Mouse (Mus musculus): ENCODE results near the gene Mfsd6. TPM values are rescaled to one million over a fixed set of nuclear protein-coding genes. Genes with fewer than 3 reads are reported as not detected.

The Mfsd6 gene
- total and polyA plus RNA-seq, 3 experiments = 10.3 to 20.1 (median 18.9) TPM

DNA sequence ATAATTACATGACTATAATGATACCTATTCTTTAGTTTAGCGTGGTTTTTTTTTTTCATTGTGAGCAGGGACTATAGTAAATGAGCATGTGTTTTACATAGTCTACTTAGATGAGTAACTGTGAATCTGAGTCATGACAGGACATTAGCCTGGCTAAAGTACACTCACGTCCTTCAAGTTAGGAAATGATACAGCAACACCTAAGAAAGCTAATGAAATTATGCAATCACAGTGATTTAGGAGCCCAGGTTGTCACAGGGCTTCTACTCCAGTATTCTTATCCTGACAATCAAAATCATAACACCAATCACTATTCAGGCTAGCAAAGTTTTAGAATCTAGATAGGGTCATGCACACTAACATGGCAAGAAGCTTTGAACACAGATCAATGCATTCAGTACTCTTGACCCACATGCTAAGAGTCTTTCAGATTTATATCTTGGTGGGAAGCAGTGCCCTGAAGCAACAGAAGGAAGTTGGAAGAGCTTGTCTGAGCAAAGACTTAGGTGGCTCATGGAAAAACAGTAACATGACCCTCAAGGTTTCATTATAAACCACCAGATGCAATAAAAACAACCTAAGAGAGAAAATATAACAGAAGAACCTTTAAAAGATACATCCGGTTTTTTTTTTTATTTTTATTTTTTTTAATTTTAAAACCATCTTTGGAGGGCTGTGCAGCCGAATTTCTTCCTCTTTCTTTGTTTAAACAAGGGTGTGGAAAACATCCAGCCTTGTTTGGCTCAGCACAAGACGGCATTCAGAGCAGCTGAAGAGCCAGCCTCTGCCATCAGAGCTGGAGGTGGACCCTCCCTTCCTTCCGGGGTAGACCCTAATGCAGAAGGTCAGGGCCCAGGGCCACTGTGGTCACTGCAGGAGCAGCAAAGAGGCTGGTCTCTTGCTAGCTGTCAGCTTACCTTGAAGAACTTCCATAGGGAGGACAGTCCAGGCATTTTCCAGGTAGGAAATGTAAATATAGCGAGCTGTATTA is 51.4 kb downstream of the Mfsd6 start:
- Histone ChIP-seq H3K27me3 (ENCODE audit: control insufficient read depth, insufficient read depth, low read length) (no peaks in the 10 kb centered on the region), H3K36me3 (ENCODE audit: control insufficient read depth, insufficient read depth, low read length) (peaks cover 7% of the 10 kb centered on the region), H3K4me1 (ENCODE audit: control insufficient read depth, insufficient read depth, low read length) (peaks cover 15% of the 10 kb centered on the region), H3K27ac (peak overlapping the region; percentile 75), H3K4me3 (peak overlapping the region; percentile 16; the same call in 1 of the 2 replicates), H3K9ac (ENCODE audit: low read depth, low read length) (no peak overlapping the region), H3K79me2 (replicated peaks; ENCODE audit: control insufficient read depth, insufficient read depth, low read length) (no peaks in the 10 kb centered on the region; the same call in 1 of the 2 replicates)
- 40% methylated on average over 7 of the region's 7 CpGs for WGBS
- peak; percentile 37 to 50 for DNase-seq
- intact Hi-C loops (cut with DNase I) = loop anchor here (2.0 kb wide), 1 partner anchor 51 kb away; the partner anchor contains the start of gene Mfsd6
- TF ChIP-seq EP300 (IDR thresholded peaks at IDR 0.05; ENCODE audit: insufficient read depth, low read depth, low read length) (0 out of 2 replicates have a peak, but pooled peaks have one; percentile 22), CTCF (IDR thresholded peaks at IDR 0.05) (no peak), POLR2A (IDR thresholded peaks at IDR 0.05; ENCODE audit: insufficient read depth, low read depth, low read length) (no peak)

DNA sequence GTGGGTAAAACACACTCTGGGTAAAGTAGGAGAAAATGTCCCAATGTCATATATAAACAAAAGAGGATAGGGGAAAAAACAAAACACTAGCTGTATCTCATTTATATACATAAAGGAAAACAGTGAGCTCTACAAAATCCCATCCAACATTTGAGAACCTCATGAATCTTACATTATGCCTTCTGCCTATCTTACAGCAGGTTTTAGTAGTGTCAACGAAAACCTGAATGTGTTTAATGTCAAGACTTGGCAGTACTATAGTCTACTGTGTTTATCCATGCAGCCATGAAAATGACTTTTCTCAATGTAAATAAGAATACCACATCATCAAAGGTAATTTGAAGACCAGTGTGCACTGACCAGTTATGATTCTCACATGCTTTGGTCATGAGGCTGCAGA is 57.3 kb downstream of the Mfsd6 start:
- Histone ChIP-seq H3K27me3 (ENCODE audit: control insufficient read depth, insufficient read depth, low read length) (no peaks in the 10 kb centered on the region), H3K4me1 (ENCODE audit: control insufficient read depth, insufficient read depth, low read length) (no peaks in the 10 kb centered on the region), H3K36me3 (ENCODE audit: control insufficient read depth, insufficient read depth, low read length) (no peaks in the 10 kb centered on the region), H3K4me3 (no peak overlapping the region), H3K79me2 (replicated peaks; ENCODE audit: control insufficient read depth, insufficient read depth, low read length) (no peaks in the 10 kb centered on the region), H3K27ac (no peak overlapping the region), H3K9ac (ENCODE audit: low read depth, low read length) (no peak overlapping the region)
- TF ChIP-seq POLR2A (IDR thresholded peaks at IDR 0.05; ENCODE audit: insufficient read depth, low read depth, low read length) = no peak
- no peak for TF ChIP-seq EP300 (IDR thresholded peaks at IDR 0.05; ENCODE audit: insufficient read depth, low read depth, low read length)
- TF ChIP-seq CTCF (IDR thresholded peaks at IDR 0.05) = no peak
- no peak for DNase-seq
- 98% methylated on average over 1 of the region's 1 CpGs for WGBS
- intact Hi-C loops (cut with DNase I) = no loop called here

DNA sequence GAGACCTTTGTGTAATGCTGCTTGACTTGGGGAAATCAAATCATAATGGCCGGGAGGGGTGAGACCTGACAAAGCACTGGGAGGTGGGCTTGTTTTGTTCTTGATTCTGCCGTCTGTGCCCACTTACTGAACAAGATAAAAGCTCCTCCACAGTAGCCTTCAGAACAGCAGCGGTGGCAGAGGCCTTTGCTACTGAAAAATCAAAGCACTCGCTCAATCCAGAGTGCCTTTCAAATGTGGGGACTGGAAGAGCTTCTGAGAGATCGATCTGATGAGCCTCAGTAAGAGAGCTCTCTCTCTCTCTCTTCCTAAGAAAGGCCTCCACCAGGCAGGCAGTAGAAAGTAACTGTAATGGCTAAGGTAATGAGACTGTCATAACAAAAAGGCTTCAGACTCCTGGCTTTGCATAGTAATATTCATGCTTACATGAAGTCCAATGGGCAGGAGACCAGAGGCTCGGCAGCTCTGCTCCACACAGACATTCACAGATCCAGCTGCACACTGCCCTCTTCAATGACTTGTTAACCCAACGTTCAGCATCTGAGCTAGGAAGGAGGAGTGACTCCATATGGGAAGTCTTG is 58.4 kb downstream of the Mfsd6 start:
- no peaks in the 10 kb centered on the region for H3K27me3 ChIP-seq (ENCODE audit: control insufficient read depth, insufficient read depth, low read length)
- intact Hi-C loops (cut with DNase I) = no loop called here
- DNase-seq = no peak
- 69% methylated on average over 7 of the region's 7 CpGs for WGBS
- no peak overlapping the region for H3K4me3 ChIP-seq
- no peaks in the 10 kb centered on the region for H3K4me1 ChIP-seq (ENCODE audit: control insufficient read depth, insufficient read depth, low read length)
- no peaks in the 10 kb centered on the region for H3K79me2 ChIP-seq (replicated peaks; ENCODE audit: control insufficient read depth, insufficient read depth, low read length)
- H3K36me3 ChIP-seq (ENCODE audit: control insufficient read depth, insufficient read depth, low read length) = no peaks in the 10 kb centered on the region
- no peak overlapping the region for H3K27ac ChIP-seq
- no peak for TF ChIP-seq CTCF (IDR thresholded peaks at IDR 0.05)
- no peak for TF ChIP-seq EP300 (IDR thresholded peaks at IDR 0.05; ENCODE audit: insufficient read depth, low read depth, low read length)
- TF ChIP-seq POLR2A (IDR thresholded peaks at IDR 0.05; ENCODE audit: insufficient read depth, low read depth, low read length) = no peak
- H3K9ac ChIP-seq (ENCODE audit: low read depth, low read length) = no peak overlapping the region

DNA sequence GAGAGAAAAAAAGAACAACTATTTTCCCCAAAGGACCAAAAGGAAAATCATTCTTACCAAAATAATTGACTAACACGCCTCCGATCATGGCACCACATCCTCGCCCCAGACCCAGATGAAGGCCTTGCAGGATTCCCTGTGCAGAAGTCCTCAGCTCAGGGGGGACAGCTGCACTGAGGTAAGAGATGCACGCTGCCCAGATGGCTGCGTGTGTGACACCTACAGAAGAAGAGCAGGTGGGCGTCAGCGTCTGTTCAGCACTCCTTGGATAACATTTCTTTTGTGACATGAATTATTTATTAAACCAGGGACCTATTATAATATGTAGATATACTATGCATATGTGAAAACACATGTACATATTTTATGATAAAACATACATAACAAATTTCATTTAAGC is 64.0 kb downstream of the Mfsd6 start:
- Histone ChIP-seq H3K36me3 (ENCODE audit: control insufficient read depth, insufficient read depth, low read length) (no peaks in the 10 kb centered on the region), H3K9ac (ENCODE audit: low read depth, low read length) (no peak overlapping the region), H3K4me3 (no peak overlapping the region), H3K79me2 (replicated peaks; ENCODE audit: control insufficient read depth, insufficient read depth, low read length) (no peaks in the 10 kb centered on the region), H3K4me1 (ENCODE audit: control insufficient read depth, insufficient read depth, low read length) (no peaks in the 10 kb centered on the region), H3K27ac (no peak overlapping the region), H3K27me3 (ENCODE audit: control insufficient read depth, insufficient read depth, low read length) (no peaks in the 10 kb centered on the region)
- intact Hi-C loops (cut with DNase I) = no loop called here
- WGBS = 95% methylated on average over 7 of the region's 7 CpGs
- DNase-seq = no peak
- TF ChIP-seq POLR2A (IDR thresholded peaks at IDR 0.05; ENCODE audit: insufficient read depth, low read depth, low read length) (no peak), CTCF (IDR thresholded peaks at IDR 0.05) (no peak), EP300 (IDR thresholded peaks at IDR 0.05; ENCODE audit: insufficient read depth, low read depth, low read length) (no peak)

DNA sequence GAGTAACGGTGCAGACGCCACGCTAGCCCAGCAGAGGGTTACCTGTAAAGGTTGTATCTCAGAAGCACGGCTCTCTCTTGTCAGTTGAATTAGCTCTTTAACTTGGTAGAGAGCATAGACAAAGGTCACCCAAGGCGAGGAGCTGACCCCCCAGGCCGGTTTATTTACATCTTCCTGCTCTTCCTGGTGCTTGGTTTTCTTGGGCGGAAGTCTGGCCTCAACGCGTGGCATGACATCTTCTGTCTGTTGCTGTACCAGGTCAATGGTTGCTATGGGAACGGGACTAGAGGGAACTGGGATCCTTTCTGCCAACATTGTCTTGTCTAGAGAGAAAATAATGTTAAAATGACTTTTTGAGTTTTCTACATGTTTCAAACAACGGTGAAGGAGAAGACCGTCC is 66.5 kb downstream of the Mfsd6 start:
- no peak overlapping the region for H3K27ac ChIP-seq
- no peaks in the 10 kb centered on the region for H3K36me3 ChIP-seq (ENCODE audit: control insufficient read depth, insufficient read depth, low read length)
- H3K9ac ChIP-seq (ENCODE audit: low read depth, low read length) = no peak overlapping the region
- H3K4me1 ChIP-seq (ENCODE audit: control insufficient read depth, insufficient read depth, low read length) = no peaks in the 10 kb centered on the region
- DNase-seq = no peak
- no peaks in the 10 kb centered on the region for H3K27me3 ChIP-seq (ENCODE audit: control insufficient read depth, insufficient read depth, low read length)
- intact Hi-C loops (cut with DNase I) = no loop called here
- no peak overlapping the region for H3K4me3 ChIP-seq
- WGBS = 87% methylated on average over 12 of the region's 12 CpGs
- no peaks in the 10 kb centered on the region for H3K79me2 ChIP-seq (replicated peaks; ENCODE audit: control insufficient read depth, insufficient read depth, low read length)
- TF ChIP-seq POLR2A (IDR thresholded peaks at IDR 0.05; ENCODE audit: insufficient read depth, low read depth, low read length) (no peak), CTCF (IDR thresholded peaks at IDR 0.05) (no peak), EP300 (IDR thresholded peaks at IDR 0.05; ENCODE audit: insufficient read depth, low read depth, low read length) (no peak)

DNA sequence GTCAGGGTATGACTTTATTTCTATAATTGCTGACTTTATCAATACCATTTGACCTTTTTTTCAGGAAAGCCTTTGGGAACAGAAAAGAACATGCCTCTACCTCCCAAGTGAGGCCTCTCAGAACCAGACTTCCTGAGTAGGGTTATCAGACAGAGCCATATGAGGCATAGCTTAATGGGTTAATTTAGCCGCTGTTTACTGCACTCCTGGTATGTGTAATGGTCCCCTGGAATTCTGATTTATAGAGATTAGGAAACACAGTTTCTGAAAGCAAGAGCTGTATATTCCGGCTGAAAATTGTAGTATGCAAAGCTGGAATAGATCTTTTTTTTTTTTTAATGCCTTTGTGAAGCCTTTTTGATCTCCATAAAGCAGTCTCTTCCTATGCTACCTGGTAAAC is 67.0 kb downstream of the Mfsd6 start:
- H3K9ac ChIP-seq (ENCODE audit: low read depth, low read length) = no peak overlapping the region
- WGBS = 84% methylated on average over 2 of the region's 2 CpGs
- TF ChIP-seq CTCF (IDR thresholded peaks at IDR 0.05) = no peak
- no peak for TF ChIP-seq EP300 (IDR thresholded peaks at IDR 0.05; ENCODE audit: insufficient read depth, low read depth, low read length)
- no peak for TF ChIP-seq POLR2A (IDR thresholded peaks at IDR 0.05; ENCODE audit: insufficient read depth, low read depth, low read length)
- no peaks in the 10 kb centered on the region for H3K36me3 ChIP-seq (ENCODE audit: control insufficient read depth, insufficient read depth, low read length)
- H3K27me3 ChIP-seq (ENCODE audit: control insufficient read depth, insufficient read depth, low read length) = no peaks in the 10 kb centered on the region
- H3K79me2 ChIP-seq (replicated peaks; ENCODE audit: control insufficient read depth, insufficient read depth, low read length) = no peaks in the 10 kb centered on the region
- no peak overlapping the region for H3K27ac ChIP-seq
- DNase-seq = no peak
- H3K4me3 ChIP-seq = no peak overlapping the region
- intact Hi-C loops (cut with DNase I) = no loop called here
- H3K4me1 ChIP-seq (ENCODE audit: control insufficient read depth, insufficient read depth, low read length) = no peaks in the 10 kb centered on the region
